Mouse (Mus musculus): ENCODE measurements at regions not wholly inside any gene's neighbourhood (a gene's known extent, or its start where the extent isn't known, plus 50 kb on each side); places are given as distances from the start of the nearest gene placed in this dataset.
A peak's percentile ranks its signal among the peaks of the same experiment; 100 is the strongest.

DNA sequence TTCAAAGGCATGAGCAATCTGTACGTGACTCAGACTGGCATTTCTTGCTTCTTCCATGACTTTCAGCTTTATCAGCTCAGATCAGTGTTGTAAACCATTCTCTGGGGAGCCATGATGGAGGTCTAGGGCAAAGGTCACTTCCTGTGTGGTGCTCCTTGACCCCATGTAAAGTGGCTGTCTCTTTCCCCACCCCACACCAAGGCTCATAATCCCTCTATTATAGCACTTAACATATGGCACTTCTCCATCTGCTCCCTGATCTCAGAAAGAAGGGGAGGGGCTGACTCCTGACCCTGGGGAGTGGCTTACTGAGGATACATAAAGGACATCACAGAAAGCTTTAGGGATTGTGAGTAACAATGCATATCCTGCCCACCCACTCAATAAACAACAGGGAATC, 623.1 kb downstream of the Efnb2 start:
- TF ChIP-seq POLR2A (IDR thresholded peaks at IDR 0.05; ENCODE audit: borderline replicate concordance, extremely low read depth, insufficient read depth, insufficient read length, poor library complexity, severe bottlenecking) (no peak), CTCF (IDR thresholded peaks at IDR 0.05; ENCODE audit: borderline replicate concordance, extremely low read depth, insufficient read depth, insufficient read length) (no peak)
- DNase-seq (ENCODE audit: low read depth), result no peak

DNA sequence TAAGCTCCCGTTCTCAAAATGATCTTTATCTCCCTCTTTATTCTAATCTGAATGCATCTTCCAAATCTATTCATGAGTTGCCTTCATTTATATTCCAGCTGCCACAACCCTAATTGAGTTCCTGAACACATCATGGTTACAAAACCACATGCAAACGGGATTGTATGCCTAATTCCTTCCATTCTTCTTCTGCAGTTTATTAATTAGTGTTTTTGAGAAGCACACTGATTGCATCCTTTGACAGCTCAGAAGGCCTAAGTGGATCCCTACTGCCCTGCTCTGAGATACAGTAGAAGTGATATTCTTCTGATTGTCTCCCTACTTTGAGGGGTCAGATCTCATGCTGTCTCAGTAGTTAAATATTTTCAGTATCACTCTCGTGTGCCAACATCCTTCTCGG, 649.9 kb downstream of the Efnb2 start:
- peak; percentile 55 for DNase-seq (ENCODE audit: low read depth)
- no peak for TF ChIP-seq POLR2A (IDR thresholded peaks at IDR 0.05; ENCODE audit: borderline replicate concordance, extremely low read depth, insufficient read depth, insufficient read length, poor library complexity, severe bottlenecking)
- no peak for TF ChIP-seq CTCF (IDR thresholded peaks at IDR 0.05; ENCODE audit: borderline replicate concordance, extremely low read depth, insufficient read depth, insufficient read length)

DNA sequence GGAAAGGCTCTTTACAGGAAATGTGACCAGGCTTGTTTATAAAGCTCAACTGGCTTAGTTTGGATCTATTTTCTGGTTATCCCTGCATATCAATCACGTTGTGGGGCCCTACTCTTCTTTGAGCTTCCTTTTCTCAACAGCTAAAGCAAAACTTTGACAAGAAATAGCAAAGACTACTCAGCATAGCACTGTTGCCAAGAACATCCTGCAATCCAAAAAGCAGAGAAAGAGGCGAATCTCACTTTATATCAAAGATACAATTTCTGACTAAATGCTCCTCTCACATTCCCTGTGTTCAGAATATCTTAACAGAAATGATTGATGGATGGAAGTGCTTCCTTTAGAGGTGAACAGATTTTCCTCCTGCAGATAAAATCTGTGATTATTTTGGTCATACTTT, 666.1 kb downstream of the Efnb2 start:
- TF ChIP-seq CTCF (IDR thresholded peaks at IDR 0.05; ENCODE audit: borderline replicate concordance, extremely low read depth, insufficient read depth, insufficient read length), result no peak
- no peak for TF ChIP-seq POLR2A (IDR thresholded peaks at IDR 0.05; ENCODE audit: borderline replicate concordance, extremely low read depth, insufficient read depth, insufficient read length, poor library complexity, severe bottlenecking)

DNA sequence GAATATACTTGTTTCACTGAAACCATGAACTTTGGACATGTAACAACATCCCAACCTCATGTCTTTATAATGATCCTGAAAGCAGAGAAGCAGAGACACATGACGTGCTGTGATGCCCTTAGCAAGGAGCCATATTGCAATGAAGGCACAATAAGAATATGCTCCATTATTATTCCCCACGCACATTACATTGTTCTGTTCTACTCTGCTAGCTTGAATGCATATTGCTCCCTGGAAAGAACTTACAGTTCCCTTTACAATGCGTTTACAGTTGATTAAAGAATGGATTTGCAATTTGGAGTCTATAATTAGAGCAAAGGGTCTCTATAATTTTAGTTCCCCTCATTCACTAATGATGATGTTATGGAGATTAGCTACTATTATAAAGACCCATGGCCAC, 672.2 kb downstream of the Efnb2 start:
- no peak for DNase-seq (ENCODE audit: low read depth)
- TF ChIP-seq POLR2A (IDR thresholded peaks at IDR 0.05; ENCODE audit: borderline replicate concordance, extremely low read depth, insufficient read depth, insufficient read length, poor library complexity, severe bottlenecking), result no peak
- no peak for TF ChIP-seq CTCF (IDR thresholded peaks at IDR 0.05; ENCODE audit: borderline replicate concordance, extremely low read depth, insufficient read depth, insufficient read length)

More for the DNA sequence above, 666.1 kb downstream of the Efnb2 start:
- no peak for DNase-seq (ENCODE audit: low read depth)

DNA sequence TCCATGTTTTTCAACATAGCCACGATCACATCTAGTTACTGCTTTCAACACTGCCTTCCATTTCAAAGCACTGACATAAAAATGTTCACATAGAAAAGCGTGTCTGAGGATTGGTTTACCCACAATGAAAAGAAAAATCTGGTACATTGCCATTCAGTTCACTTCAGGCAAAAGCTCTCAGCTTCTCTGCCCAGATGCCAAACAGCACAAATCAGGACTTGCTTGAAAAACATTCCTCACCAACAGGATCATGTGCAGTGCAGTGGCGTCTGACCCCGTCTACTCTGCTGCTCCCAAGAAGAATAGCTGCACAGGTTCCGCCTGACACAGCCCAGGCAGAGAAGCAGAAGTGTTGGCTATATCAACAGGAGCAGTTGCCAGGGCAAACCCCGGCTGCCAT, 684.0 kb downstream of the Efnb2 start:
- no peak for DNase-seq (ENCODE audit: low read depth)

DNA sequence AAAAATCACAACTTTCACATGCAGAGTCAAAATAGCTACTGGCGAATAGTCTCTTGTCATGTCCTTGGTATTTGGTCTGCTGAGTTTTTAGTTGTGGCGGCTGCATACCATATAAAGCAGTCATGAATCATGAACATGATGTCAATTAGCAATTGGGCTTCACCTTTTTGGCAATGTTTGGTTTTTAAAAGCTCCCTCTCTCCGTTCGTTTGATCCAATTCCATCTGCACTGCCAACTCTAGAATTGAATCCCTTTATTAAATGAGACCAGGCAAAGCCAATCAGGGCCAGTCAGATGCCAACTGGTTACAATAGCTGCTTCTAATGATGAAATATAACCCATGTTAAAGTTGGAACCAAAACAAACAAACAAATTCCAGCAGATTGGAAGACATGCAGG, 687.3 kb downstream of the Efnb2 start:
- TF ChIP-seq CTCF (IDR thresholded peaks at IDR 0.05; ENCODE audit: borderline replicate concordance, extremely low read depth, insufficient read depth, insufficient read length) (no peak), POLR2A (IDR thresholded peaks at IDR 0.05; ENCODE audit: borderline replicate concordance, extremely low read depth, insufficient read depth, insufficient read length, poor library complexity, severe bottlenecking) (no peak)
- DNase-seq (ENCODE audit: low read depth), result peak; percentile 66

More for the DNA sequence above, 684.0 kb downstream of the Efnb2 start:
- TF ChIP-seq POLR2A (IDR thresholded peaks at IDR 0.05; ENCODE audit: borderline replicate concordance, extremely low read depth, insufficient read depth, insufficient read length, poor library complexity, severe bottlenecking) (no peak), CTCF (IDR thresholded peaks at IDR 0.05; ENCODE audit: borderline replicate concordance, extremely low read depth, insufficient read depth, insufficient read length) (no peak)

DNA sequence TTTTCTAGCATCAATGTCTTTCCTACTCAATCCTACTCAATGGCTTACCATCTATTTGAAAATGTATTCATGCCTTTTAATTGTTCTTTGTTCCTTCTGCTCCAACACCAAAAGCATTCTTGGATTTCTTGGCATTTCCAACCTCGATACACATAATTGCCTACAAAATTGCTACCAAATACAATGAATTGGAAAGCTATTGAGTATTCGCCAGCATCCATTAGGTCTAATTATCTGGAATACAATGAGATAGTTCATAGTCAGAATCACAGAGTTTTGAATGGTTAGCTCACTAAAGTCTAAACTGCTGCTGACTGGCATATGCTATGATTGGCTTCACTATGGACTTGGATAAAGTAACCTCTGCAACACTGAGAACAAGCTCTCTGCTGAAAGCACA, 696.8 kb downstream of the Efnb2 start:
- peak; percentile 61 for DNase-seq (ENCODE audit: low read depth)
- TF ChIP-seq CTCF (IDR thresholded peaks at IDR 0.05; ENCODE audit: borderline replicate concordance, extremely low read depth, insufficient read depth, insufficient read length) (no peak), POLR2A (IDR thresholded peaks at IDR 0.05; ENCODE audit: borderline replicate concordance, extremely low read depth, insufficient read depth, insufficient read length, poor library complexity, severe bottlenecking) (no peak)

DNA sequence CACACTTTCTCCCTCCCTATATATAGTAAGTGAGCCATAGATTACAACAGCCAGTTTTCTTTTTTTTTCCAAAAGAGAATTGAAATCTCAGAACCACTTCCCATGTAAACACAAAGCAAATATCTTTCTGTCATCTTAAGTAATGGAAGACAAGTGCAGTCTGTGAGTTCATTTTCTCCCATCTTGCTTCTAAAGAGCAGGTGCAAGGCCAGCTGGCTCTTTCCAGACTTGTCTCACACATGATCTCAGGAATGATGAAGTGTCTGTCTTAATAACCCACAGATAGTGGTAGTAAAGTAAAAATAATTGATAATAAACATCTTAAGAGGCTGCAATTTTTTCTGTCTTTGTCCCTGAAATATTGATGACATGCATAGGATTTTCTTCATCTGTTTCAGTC, 704.3 kb downstream of the Efnb2 start:
- DNase-seq (ENCODE audit: low read depth), result peak; percentile 84
- TF ChIP-seq POLR2A (IDR thresholded peaks at IDR 0.05; ENCODE audit: borderline replicate concordance, extremely low read depth, insufficient read depth, insufficient read length, poor library complexity, severe bottlenecking), result no peak
- TF ChIP-seq CTCF (IDR thresholded peaks at IDR 0.05; ENCODE audit: borderline replicate concordance, extremely low read depth, insufficient read depth, insufficient read length), result no peak

DNA sequence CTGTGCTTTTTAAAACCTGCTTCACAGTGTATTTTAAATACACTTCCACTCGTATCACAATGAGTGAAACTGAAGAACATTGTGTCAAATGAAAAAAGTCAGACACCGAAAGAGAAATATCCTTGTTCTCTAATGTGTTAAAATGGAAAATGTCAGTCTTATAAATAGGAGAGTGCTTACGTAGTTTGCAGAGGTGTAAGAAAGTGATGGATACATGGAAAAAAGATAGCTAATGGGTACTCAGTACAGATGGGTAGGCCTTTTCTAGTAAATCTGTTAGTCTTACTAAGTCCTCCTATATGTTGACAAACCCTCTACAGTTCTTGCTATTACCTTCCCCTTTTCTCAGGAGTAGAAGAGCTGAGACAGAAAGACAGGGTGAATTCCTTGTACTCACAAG, 706.2 kb downstream of the Efnb2 start:
- TF ChIP-seq POLR2A (IDR thresholded peaks at IDR 0.05; ENCODE audit: borderline replicate concordance, extremely low read depth, insufficient read depth, insufficient read length, poor library complexity, severe bottlenecking) (no peak), CTCF (IDR thresholded peaks at IDR 0.05; ENCODE audit: borderline replicate concordance, extremely low read depth, insufficient read depth, insufficient read length) (no peak)
- DNase-seq (ENCODE audit: low read depth), result no peak

DNA sequence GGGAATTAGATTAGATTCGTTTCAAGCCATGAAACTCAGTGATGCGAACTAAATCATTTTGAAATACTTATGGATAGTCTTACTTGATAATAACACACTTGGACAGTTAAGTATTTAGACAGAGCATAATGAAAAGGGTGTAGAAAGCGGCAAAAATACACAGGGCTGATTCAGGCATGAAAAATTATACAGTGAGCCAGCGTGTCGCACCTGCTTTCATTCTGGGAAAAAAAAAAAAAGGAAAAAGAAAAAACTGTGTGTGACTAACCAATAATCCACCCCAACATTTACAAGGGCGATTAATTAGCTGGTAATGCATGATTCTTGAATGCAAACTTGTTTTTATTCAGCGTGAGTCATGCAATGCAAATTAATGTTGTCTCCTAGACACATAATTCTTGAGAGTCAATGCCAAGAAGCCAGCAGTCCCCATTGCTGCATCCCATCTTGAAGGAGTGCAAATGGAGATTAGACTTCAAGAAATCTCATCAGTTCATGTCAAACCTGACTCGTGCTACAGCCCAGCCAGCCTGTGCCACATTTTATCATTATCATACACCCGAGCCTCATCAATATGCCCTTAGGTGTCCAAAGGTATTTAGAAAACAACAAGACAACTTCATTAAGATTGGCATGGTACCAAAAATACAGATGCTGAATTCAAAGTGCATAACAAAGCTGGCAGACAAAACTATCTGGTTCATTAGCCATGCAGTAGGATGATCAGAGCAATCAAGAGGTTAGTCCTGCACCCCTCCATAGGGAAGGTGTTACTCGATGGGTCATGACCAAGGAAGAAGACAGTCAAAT, 714.9 kb downstream of the Efnb2 start:
- peak; percentile 92 for DNase-seq (ENCODE audit: low read depth)
- no peak for TF ChIP-seq POLR2A (IDR thresholded peaks at IDR 0.05; ENCODE audit: borderline replicate concordance, extremely low read depth, insufficient read depth, insufficient read length, poor library complexity, severe bottlenecking)
- TF ChIP-seq CTCF (IDR thresholded peaks at IDR 0.05; ENCODE audit: borderline replicate concordance, extremely low read depth, insufficient read depth, insufficient read length), result no peak

DNA sequence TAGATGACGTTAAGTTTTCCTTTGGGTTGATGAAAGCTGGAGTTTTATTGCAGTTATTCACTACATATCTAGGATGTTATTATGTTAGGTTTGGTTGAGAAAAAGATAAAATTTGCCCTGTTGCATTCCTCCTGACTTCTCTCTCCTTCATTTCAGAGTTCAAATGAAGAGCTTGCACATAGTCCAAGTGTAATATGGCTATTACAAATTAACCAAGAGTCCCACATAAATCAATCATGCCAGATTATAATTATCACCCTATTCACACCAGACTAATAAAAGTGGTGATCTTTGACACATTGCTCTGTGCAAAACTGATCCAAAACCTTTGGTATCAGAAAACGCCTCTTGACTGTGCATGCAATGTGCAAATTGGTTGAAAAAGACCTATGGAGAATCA, 724.4 kb downstream of the Efnb2 start:
- TF ChIP-seq CTCF (IDR thresholded peaks at IDR 0.05; ENCODE audit: borderline replicate concordance, extremely low read depth, insufficient read depth, insufficient read length) (no peak), POLR2A (IDR thresholded peaks at IDR 0.05; ENCODE audit: borderline replicate concordance, extremely low read depth, insufficient read depth, insufficient read length, poor library complexity, severe bottlenecking) (no peak)

DNA sequence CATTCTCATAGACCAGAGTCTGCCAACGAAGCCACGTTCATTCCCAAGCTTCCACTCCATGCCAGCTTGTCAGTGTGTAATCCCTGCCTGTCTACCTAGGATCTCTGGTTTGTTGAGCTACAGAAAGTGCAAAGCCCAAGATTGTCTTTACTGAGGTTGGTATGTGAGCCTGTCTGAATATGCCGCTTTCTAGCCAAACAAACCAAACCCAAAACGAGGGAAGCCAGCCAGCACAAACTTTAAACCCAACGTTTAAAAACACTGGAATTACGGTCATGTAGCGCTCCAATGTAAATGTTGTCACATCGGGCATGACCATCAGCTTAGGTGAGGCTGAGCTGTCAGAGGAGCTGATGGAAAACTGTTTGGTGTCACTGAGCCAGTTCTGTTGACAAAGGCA, 741.6 kb downstream of the Efnb2 start:
- TF ChIP-seq POLR2A (IDR thresholded peaks at IDR 0.05; ENCODE audit: borderline replicate concordance, extremely low read depth, insufficient read depth, insufficient read length, poor library complexity, severe bottlenecking), result no peak
- no peak for TF ChIP-seq CTCF (IDR thresholded peaks at IDR 0.05; ENCODE audit: borderline replicate concordance, extremely low read depth, insufficient read depth, insufficient read length)
- DNase-seq (ENCODE audit: low read depth), result no peak

More for the DNA sequence above, 724.4 kb downstream of the Efnb2 start:
- no peak for DNase-seq (ENCODE audit: low read depth)
